ENCODE assay signal across 13 mouse cellular contexts in the genomic region with DNA sequence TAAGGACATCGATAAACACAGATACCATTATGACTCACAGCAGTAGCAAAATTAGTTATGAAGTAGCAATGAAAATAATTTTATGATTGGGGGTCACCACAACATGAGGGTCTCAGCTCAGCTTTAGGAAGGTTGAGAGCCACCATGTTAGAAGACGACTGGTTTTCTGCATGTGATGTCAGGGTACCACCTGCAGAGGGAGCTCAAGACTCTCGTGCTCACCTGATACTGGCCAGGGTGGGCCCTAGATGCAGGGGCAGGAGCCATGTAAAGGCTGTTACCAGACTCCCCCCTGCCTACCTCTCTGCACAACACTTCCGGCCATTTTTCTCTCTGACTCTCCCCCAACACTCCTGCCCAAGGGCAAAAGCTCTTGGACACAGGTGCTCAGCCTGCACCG. TPM values are rescaled to one million over a fixed set of nuclear protein-coding genes. Genes with fewer than 3 reads are reported as not detected.
DNase-seq lines count a peak whose midpoint lies in the region; ATAC-seq and TF ChIP-seq lines count a peak whose summit lies in the region.
"Had no signal": no experiment of that assay in that cellular context is flagged by ENCODE, and none has a peak within 500 bp of the region (broad histone marks: within the 10 kb centered on the region; RNA-seq: fewer than 3 reads in every experiment).

No protein-coding gene starts in this region.

- TF ChIP-seq CTCF in layer of hippocampus, adult 2 months (conservative IDR thresholded peaks at IDR 0.05): peak; percentile 75
- peak; percentile 1; the same call in 1 of the 2 replicates for TF ChIP-seq CTCF in brain, embryonic 14.5 days (IDR thresholded peaks at IDR 0.05; ENCODE audit: borderline replicate concordance, extremely low read depth, insufficient read depth, insufficient read length)

- no peak for TF ChIP-seq POLR2A in brain, embryonic 14.5 days (IDR thresholded peaks at IDR 0.05; ENCODE audit: borderline replicate concordance, extremely low read depth, insufficient read depth, insufficient read length, poor library complexity, severe bottlenecking)

- no peak overlapping the region for H3K27ac ChIP-seq in layer of hippocampus, adult 2 months
- no peak overlapping the region for H3K27ac ChIP-seq in hindbrain, embryonic 10.5 days
- H3K27ac ChIP-seq: liver, embryonic 15.5 days; midbrain, embryonic 10.5 days had no signal

- H3K27me3 ChIP-seq in hindbrain, embryonic 10.5 days (ENCODE audit: insufficient read depth, poor library complexity, severe bottlenecking): no peaks in the 10 kb centered on the region
- H3K27me3 ChIP-seq: liver, embryonic 15.5 days had no signal

- H3K36me3 ChIP-seq in hindbrain, embryonic 10.5 days: no peaks in the 10 kb centered on the region
- H3K36me3 ChIP-seq: liver, embryonic 15.5 days; midbrain, embryonic 10.5 days had no signal

- no peak overlapping the region for H3K4me3 ChIP-seq in layer of hippocampus, adult 2 months
- no peak overlapping the region for H3K4me3 ChIP-seq in hindbrain, embryonic 10.5 days
- H3K4me3 ChIP-seq: liver, embryonic 15.5 days; midbrain, embryonic 10.5 days had no signal

- peak; percentile 24 for DNase-seq in CD4-positive, CD25-positive, alpha-beta regulatory T cell, adult 2 months (ENCODE audit: low read depth, low spot score)
- no peak for DNase-seq in layer of hippocampus, adult 2 months (ENCODE audit: low spot score in 2 of 2)
- DNase-seq in layer of hippocampus, postnatal 25 days (ENCODE audit: extremely low spot score in 1 of 2, low spot score in 1 of 2): no peak
- peak; percentile 14 for DNase-seq in 416B (ENCODE audit: low read depth)
- no peak for DNase-seq in brain, embryonic 14.5 days (ENCODE audit: low read depth)
- no peak for DNase-seq in right cerebral cortex, postnatal 25 days
- DNase-seq in hindbrain, embryonic 10.5 days (ENCODE audit: low spot score): no peak
- DNase-seq: embryo, embryonic 11 days; heart, postnatal 14 days; kidney, adult 9 months had no signal

- H3K9me3 ChIP-seq in hindbrain, embryonic 10.5 days: no peaks in the 10 kb centered on the region
- H3K9me3 ChIP-seq: liver, embryonic 15.5 days; midbrain, embryonic 10.5 days had no signal

- H3K4me1 ChIP-seq in hindbrain, embryonic 10.5 days (replicated peaks): peaks cover 22% of the 10 kb centered on the region
- H3K4me1 ChIP-seq: liver, embryonic 15.5 days had no signal

- whole genome bisulfite sequencing in hindbrain, embryonic 10.5 days: 60% methylated on average over 5 of the region's 5 CpGs

- ATAC-seq in CD4-positive, CD25-positive, alpha-beta regulatory T cell, adult 4 months: no peak

RNA-seq across cellular contexts. Expression of a gene that starts 11.2 kb away (rescaled TPM):
- not detected for polyA plus RNA-seq in CD4-positive, CD25-positive, alpha-beta regulatory T cell, adult 4 months (2017; shearing (Covaris generic))
- total RNA-seq in layer of hippocampus, adult 2 months (2021): 100 to 1,000 TPM; 189 to 208 TPM
- total RNA-seq in layer of hippocampus, postnatal 25 days (2021): 100 to 1,000 TPM; 217 to 233 TPM
- polyA plus RNA-seq in brain, embryonic 14.5 days (2012; rRNA removed): 1.5 and 1.8 TPM in 2 replicates
- not detected in 2 replicates for polyA plus RNA-seq in hindbrain, embryonic 10.5 days (2016; fragmentation: Nextera tagmentation; extraction: Ambion mirVana)
- polyA plus RNA-seq: liver, embryonic 15.5 days; midbrain, embryonic 10.5 days had no signal

RNA-seq across cellular contexts. Expression of a gene that starts 31.2 kb away (rescaled TPM):
- 10 to 100 TPM; 20.0 to 31.1 TPM for polyA plus RNA-seq in CD4-positive, CD25-positive, alpha-beta regulatory T cell, adult 4 months (2017; shearing (Covaris generic))
- total RNA-seq in layer of hippocampus, adult 2 months (2021): 10 to 100 TPM; 25.3 to 27.6 TPM
- total RNA-seq in layer of hippocampus, postnatal 25 days (2021): 10 to 100 TPM; 22.8 to 24.0 TPM
- 19.0 and 25.6 TPM in 2 replicates for polyA plus RNA-seq in brain, embryonic 14.5 days (2012; rRNA removed)
- 6.4 and 10.6 TPM in 2 replicates for polyA plus RNA-seq in hindbrain, embryonic 10.5 days (2016; fragmentation: Nextera tagmentation; extraction: Ambion mirVana)

Comparison
In these comparisons a context has a peak if more than half of its experiments do, and no peak if none do; other contexts are left out.
1. DNase-seq: peak in CD4-positive, CD25-positive, alpha-beta regulatory T cell, adult 2 months (single experiment) and 416B (single experiment); none in layer of hippocampus, adult 2 months (0 of 2), layer of hippocampus, postnatal 25 days (0 of 2), brain, embryonic 14.5 days (single experiment), right cerebral cortex, postnatal 25 days (single experiment) and hindbrain, embryonic 10.5 days (single experiment).